25 mouse cellular contexts compared by ENCODE assay signal in the genomic region with DNA sequence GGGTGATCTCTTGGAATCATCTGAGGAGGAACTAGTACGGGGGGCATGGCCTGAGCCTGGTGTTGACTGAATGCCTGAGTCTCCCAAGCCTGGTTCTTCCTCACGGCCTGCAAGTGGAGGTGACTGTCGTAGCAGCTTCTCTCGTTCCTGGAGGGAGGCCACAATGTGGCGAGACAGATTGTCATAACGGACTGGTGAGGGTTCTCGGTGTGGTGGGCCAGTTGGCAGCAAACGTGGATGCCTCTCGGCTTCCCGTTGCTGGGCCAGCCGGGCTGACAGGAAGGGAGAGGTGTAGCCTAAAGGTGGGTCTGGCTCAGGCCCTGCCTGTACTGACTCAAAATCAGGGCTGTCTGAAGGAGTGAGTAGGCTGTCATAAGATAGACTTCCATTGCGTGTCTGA. TPM values are rescaled to one million over a fixed set of nuclear protein-coding genes. Genes with fewer than 3 reads are reported as not detected.
A peak's percentile ranks its signal among the peaks of the same experiment; 100 is the strongest.
DNase-seq lines count a peak whose midpoint lies in the region; ATAC-seq and TF ChIP-seq lines count a peak whose summit lies in the region.
"Had no signal": no experiment of that assay in that cellular context is flagged by ENCODE, and none has a peak within 500 bp of the region (broad histone marks: within the 10 kb centered on the region; RNA-seq: fewer than 3 reads in every experiment).

No protein-coding gene starts in this region.

- H3K4me1 ChIP-seq in forebrain, embryonic 15.5 days: no peaks in the 10 kb centered on the region
- no peaks in the 10 kb centered on the region for H3K4me1 ChIP-seq in forebrain, embryonic 10.5 days
- H3K4me1 ChIP-seq in liver, embryonic 12.5 days: peaks cover 13% of the 10 kb centered on the region
- peaks cover 6% of the 10 kb centered on the region; the same call in 1 of the 2 replicates for H3K4me1 ChIP-seq in cerebellum, adult 2 months (ENCODE audit: control insufficient read depth, insufficient read depth, low read length)
- H3K4me1 ChIP-seq: embryonic facial prominence, embryonic 13.5 days; intestine, embryonic 15.5 days; limb, embryonic 10.5 days; neural tube, embryonic 15.5 days had no signal

- peaks cover 88% of the 10 kb centered on the region for H3K36me3 ChIP-seq in forebrain, embryonic 15.5 days
- H3K36me3 ChIP-seq in forebrain, embryonic 10.5 days (replicated peaks): peaks cover 98% of the 10 kb centered on the region
- peaks cover 96% of the 10 kb centered on the region for H3K36me3 ChIP-seq in liver, embryonic 12.5 days

- 0 out of 2 replicates have a peak, but pooled peaks have one; percentile 18 for ATAC-seq in forebrain, embryonic 15.5 days (replicated peaks)
- peak; percentile 35 for ATAC-seq in liver, embryonic 12.5 days
- 0 out of 2 replicates have a peak, but pooled peaks have one; percentile 17 for ATAC-seq in monocyte, adult 5-6 weeks (replicated peaks; ENCODE audit: insufficient number of reproducible peaks, low FRiP score, low TSS enrichment, poor library complexity, severe bottlenecking)
- ATAC-seq: intestine, embryonic 15.5 days had no signal

- 89% methylated on average over 12 of the region's 12 CpGs for WGBS in forebrain, embryonic 15.5 days
- WGBS in forebrain, embryonic 10.5 days: 93% methylated on average over 12 of the region's 12 CpGs
- WGBS in liver, embryonic 12.5 days (ENCODE audit: insufficient replicate concordance): 81% methylated on average over 12 of the region's 12 CpGs
- 18% methylated on average over 12 of the region's 12 CpGs for WGBS in cerebellum, adult 2 months

- no peak overlapping the region for H3K4me2 ChIP-seq in forebrain, embryonic 15.5 days (replicated peaks)
- no peak overlapping the region for H3K4me2 ChIP-seq in liver, embryonic 12.5 days
- H3K4me2 ChIP-seq: embryonic facial prominence, embryonic 13.5 days; intestine, embryonic 15.5 days; liver, embryonic 11.5 days; lung, embryonic 14.5 days; neural tube, embryonic 15.5 days had no signal

- no peaks in the 10 kb centered on the region for H3K9me3 ChIP-seq in forebrain, embryonic 15.5 days
- H3K9me3 ChIP-seq in forebrain, embryonic 10.5 days: no peaks in the 10 kb centered on the region
- H3K9me3 ChIP-seq in liver, embryonic 12.5 days (replicated peaks): no peaks in the 10 kb centered on the region
- H3K9me3 ChIP-seq: embryonic facial prominence, embryonic 13.5 days; intestine, embryonic 15.5 days; limb, embryonic 10.5 days; neural tube, embryonic 15.5 days had no signal

- no peak overlapping the region for H3K4me3 ChIP-seq in forebrain, embryonic 15.5 days
- no peak overlapping the region for H3K4me3 ChIP-seq in forebrain, embryonic 10.5 days
- no peak overlapping the region for H3K4me3 ChIP-seq in liver, embryonic 12.5 days
- H3K4me3 ChIP-seq in cerebellum, adult 2 months (replicated peaks; ENCODE audit: insufficient read depth, low read depth, low read length): no peak overlapping the region
- H3K4me3 ChIP-seq: embryonic facial prominence, embryonic 13.5 days; heart, adult 2 months; intestine, embryonic 15.5 days; limb, embryonic 10.5 days; neural tube, embryonic 15.5 days had no signal

- no peak overlapping the region for H3K9ac ChIP-seq in forebrain, embryonic 15.5 days (replicated peaks)
- H3K9ac ChIP-seq in liver, embryonic 12.5 days: no peak overlapping the region
- H3K9ac ChIP-seq: embryonic facial prominence, embryonic 13.5 days; intestine, embryonic 15.5 days; lung, embryonic 14.5 days; neural tube, embryonic 15.5 days had no signal

- no peak for TF ChIP-seq CTCF in cerebellum, adult 2 months (IDR thresholded peaks at IDR 0.05; ENCODE audit: borderline replicate concordance, insufficient read depth, low read depth, low read length)

- H3K27me3 ChIP-seq in forebrain, embryonic 15.5 days: no peaks in the 10 kb centered on the region
- H3K27me3 ChIP-seq in forebrain, embryonic 10.5 days (ENCODE audit: poor library complexity, severe bottlenecking): no peaks in the 10 kb centered on the region
- H3K27me3 ChIP-seq in liver, embryonic 12.5 days (replicated peaks): no peaks in the 10 kb centered on the region
- no peaks in the 10 kb centered on the region for H3K27me3 ChIP-seq in cerebellum, adult 2 months (ENCODE audit: control insufficient read depth, insufficient read depth, low read length)
- H3K27me3 ChIP-seq: embryonic facial prominence, embryonic 13.5 days; intestine, embryonic 15.5 days; neural tube, embryonic 15.5 days had no signal

- no peak for DNase-seq in forebrain, embryonic 10.5 days (ENCODE audit: extremely low spot score, low spot score)
- DNase-seq in liver: no peak
- DNase-seq in cerebellum, adult 2 months: peak; percentile 41 to 58
- no peak for DNase-seq in yolk sac, embryonic 10.5 days (ENCODE audit: low spot score)
- DNase-seq in urinary bladder, postnatal 14 days (ENCODE audit: low spot score): no peak
- DNase-seq: adrenal gland, postnatal 36 days; gastrocnemius, postnatal 10 days; heart, adult 2 months; heart, postnatal 4 days; kidney, adult 9 months; kidney, postnatal 25 days; layer of hippocampus, adult 9-11 months; lung, embryonic 14.5 days; lung, postnatal 4 days; right cerebral cortex, postnatal 14 days; spleen, adult 18-20 months had no signal

- TF ChIP-seq POLR2A in cerebellum, adult 2 months (IDR thresholded peaks at IDR 0.05; ENCODE audit: borderline replicate concordance, insufficient read depth, low read length): no peak

- H3K27ac ChIP-seq in forebrain, embryonic 15.5 days (replicated peaks): no peak overlapping the region
- H3K27ac ChIP-seq in forebrain, embryonic 10.5 days: no peak overlapping the region
- H3K27ac ChIP-seq in liver, embryonic 12.5 days: no peak overlapping the region
- H3K27ac ChIP-seq in cerebellum, adult 2 months (ENCODE audit: insufficient read depth, low read length): peak overlapping the region; percentile 17
- H3K27ac ChIP-seq: embryonic facial prominence, embryonic 13.5 days; heart, adult 2 months; intestine, embryonic 15.5 days; limb, embryonic 10.5 days; neural tube, embryonic 15.5 days had no signal

RNA-seq across cellular contexts. Expression of gene Tmx2, which starts 11.1 kb away (rescaled TPM):
- 198 and 209 TPM in 2 replicates for polyA plus RNA-seq in forebrain, embryonic 15.5 days (2015; fragmentation: Nextera tagmentation; extraction: Ambion mirVana)
- polyA plus RNA-seq in forebrain, embryonic 10.5 days (2016; fragmentation: Nextera tagmentation; extraction: Ambion mirVana): 174 and 184 TPM in 2 replicates
- polyA plus RNA-seq in liver, embryonic 12.5 days (2016; fragmentation: Nextera tagmentation; extraction: Ambion mirVana): 86.3 and 88.8 TPM in 2 replicates
- 450 and 454 TPM in 2 replicates for polyA plus RNA-seq in cerebellum, adult 2 months (2012; rRNA removed)
- total RNA-seq in monocyte, adult 5-6 weeks (2017): 20.9 to 31.5 TPM (median 22.4 TPM) in 3 replicates

RNA-seq across cellular contexts. Expression of gene Med19, which starts 11.8 kb away (rescaled TPM):
- polyA plus RNA-seq in forebrain, embryonic 15.5 days (2015; fragmentation: Nextera tagmentation; extraction: Ambion mirVana): 51.7 and 54.7 TPM in 2 replicates
- polyA plus RNA-seq in forebrain, embryonic 10.5 days (2016; fragmentation: Nextera tagmentation; extraction: Ambion mirVana): 50.1 and 51.5 TPM in 2 replicates
- polyA plus RNA-seq in liver, embryonic 12.5 days (2016; fragmentation: Nextera tagmentation; extraction: Ambion mirVana): 27.2 and 28.1 TPM in 2 replicates
- 30.6 and 31.0 TPM in 2 replicates for polyA plus RNA-seq in cerebellum, adult 2 months (2012; rRNA removed)
- total RNA-seq in monocyte, adult 5-6 weeks (2017): 10.5 to 19.9 TPM (median 11.5 TPM) in 3 replicates

RNA-seq across cellular contexts. Expression of gene Gm28635, which starts 12.2 kb away (rescaled TPM):
- polyA plus RNA-seq in forebrain, embryonic 15.5 days (2015; fragmentation: Nextera tagmentation; extraction: Ambion mirVana): not detected in 2 replicates
- polyA plus RNA-seq in forebrain, embryonic 10.5 days (2016; fragmentation: Nextera tagmentation; extraction: Ambion mirVana): not detected in 2 replicates
- polyA plus RNA-seq in liver, embryonic 12.5 days (2016; fragmentation: Nextera tagmentation; extraction: Ambion mirVana): not detected in 2 replicates
- 0.13 TPM in 1 of 2 replicates, not detected in the other for polyA plus RNA-seq in cerebellum, adult 2 months (2012; rRNA removed)
- 4.1 TPM in 1 of 3 replicates, not detected in the others for total RNA-seq in monocyte, adult 5-6 weeks (2017)
- total RNA-seq: adrenal gland, postnatal 36 days; gastrocnemius, postnatal 10 days had no signal
- polyA plus RNA-seq: embryonic facial prominence, embryonic 13.5 days; heart, adult 2 months; heart, embryonic 14.5 days; intestine, embryonic 15.5 days; limb, embryonic 10.5 days; liver, embryonic 11.5 days; lung, embryonic 14.5 days; neural tube, embryonic 15.5 days had no signal

RNA-seq across cellular contexts. Expression of gene Selenoh, which starts 19.5 kb away (rescaled TPM):
- 251 and 270 TPM in 2 replicates for polyA plus RNA-seq in forebrain, embryonic 15.5 days (2015; fragmentation: Nextera tagmentation; extraction: Ambion mirVana)
- polyA plus RNA-seq in forebrain, embryonic 10.5 days (2016; fragmentation: Nextera tagmentation; extraction: Ambion mirVana): 552 and 592 TPM in 2 replicates
- 163 and 165 TPM in 2 replicates for polyA plus RNA-seq in liver, embryonic 12.5 days (2016; fragmentation: Nextera tagmentation; extraction: Ambion mirVana)
- polyA plus RNA-seq in cerebellum, adult 2 months (2012; rRNA removed): 67.4 TPM in 2 replicates
- total RNA-seq in monocyte, adult 5-6 weeks (2017): 34.9 to 47.7 TPM (median 37.5 TPM) in 3 replicates

RNA-seq across cellular contexts. Expression of gene Zdhhc5, which starts 24.9 kb away (rescaled TPM):
- polyA plus RNA-seq in forebrain, embryonic 15.5 days (2015; fragmentation: Nextera tagmentation; extraction: Ambion mirVana): 19.3 and 19.7 TPM in 2 replicates
- 28.4 and 29.5 TPM in 2 replicates for polyA plus RNA-seq in forebrain, embryonic 10.5 days (2016; fragmentation: Nextera tagmentation; extraction: Ambion mirVana)
- polyA plus RNA-seq in liver, embryonic 12.5 days (2016; fragmentation: Nextera tagmentation; extraction: Ambion mirVana): 28.1 and 29.3 TPM in 2 replicates
- 37.4 and 38.4 TPM in 2 replicates for polyA plus RNA-seq in cerebellum, adult 2 months (2012; rRNA removed)
- total RNA-seq in monocyte, adult 5-6 weeks (2017): 22.4 to 46.2 TPM (median 25.7 TPM) in 3 replicates

Comparison
In these comparisons a context has a peak if more than half of its experiments do, and no peak if none do; other contexts are left out.
1. DNase-seq: peak in cerebellum, adult 2 months (2 of 2); none in forebrain, embryonic 10.5 days (single experiment), liver (single experiment), yolk sac, embryonic 10.5 days (single experiment) and urinary bladder, postnatal 14 days (single experiment).
2. Peak in every context shown above with its lines, with median percentiles within 50 percentile points of each other: ATAC-seq.